Mouse (Mus musculus): ENCODE data around the gene Kif6.
A peak's percentile ranks its signal among the peaks of the same experiment; 100 is the strongest.

Gene Kif6

DNA sequence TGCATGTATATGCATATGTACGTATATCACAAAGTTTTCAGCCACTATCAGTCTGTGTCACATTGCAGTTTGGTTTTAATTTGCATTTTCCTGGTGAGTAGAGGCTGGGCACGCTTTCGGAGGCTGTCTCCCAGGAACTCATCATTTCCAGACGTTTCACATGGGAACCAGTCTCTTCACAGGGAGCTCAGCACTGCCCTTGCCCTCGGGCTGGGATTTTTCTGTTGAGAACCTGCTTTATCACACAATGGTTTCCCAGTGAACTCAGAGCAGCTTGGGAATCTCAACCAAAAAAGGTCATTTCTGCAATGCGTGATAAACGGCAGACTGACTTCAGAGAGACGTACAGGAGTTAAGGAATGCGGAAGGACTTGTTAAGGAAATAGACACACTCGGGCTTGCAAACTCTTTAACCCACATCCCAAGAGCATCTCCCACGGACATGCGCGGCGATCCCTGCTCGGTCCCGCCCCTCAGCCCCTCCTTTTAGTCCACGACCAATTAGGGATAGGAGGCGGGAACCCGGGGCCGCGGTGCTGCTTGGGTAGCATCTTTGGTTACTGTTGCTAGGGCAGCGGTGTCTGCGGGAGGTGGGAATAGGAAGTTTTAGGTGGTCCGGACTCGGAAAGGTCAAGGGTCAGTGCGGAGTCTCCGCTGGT, at the start of gene Kif6:
Kif6 (plus strand) TSS at position 560 of the 659 bp plus-strand sequence.
- peak; percentile 59 to 77 for DNase-seq (ENCODE audit: low spot score in 2 of 2)

DNA sequence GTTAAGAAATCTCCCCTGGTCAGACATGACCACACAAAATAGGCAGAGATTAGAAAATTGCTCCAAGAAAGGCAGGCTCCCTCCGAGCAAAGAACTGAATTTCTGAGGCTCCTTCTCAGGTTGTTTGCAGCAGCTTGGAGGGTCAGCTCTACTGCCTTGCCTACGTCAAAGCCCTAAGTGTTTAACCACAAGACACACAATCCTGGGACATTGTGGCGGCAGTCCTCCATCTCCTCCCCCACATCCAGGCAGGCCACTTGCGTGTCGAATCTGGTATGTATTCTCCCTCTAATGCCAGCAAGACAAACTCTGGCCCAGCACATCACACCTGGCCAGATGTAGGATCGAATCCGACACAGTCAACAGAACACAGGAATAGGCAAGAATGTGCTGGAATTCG, 46.2 kb upstream of the Kif6 start:
- DNase-seq (ENCODE audit: low spot score in 2 of 2), result no peak

DNA sequence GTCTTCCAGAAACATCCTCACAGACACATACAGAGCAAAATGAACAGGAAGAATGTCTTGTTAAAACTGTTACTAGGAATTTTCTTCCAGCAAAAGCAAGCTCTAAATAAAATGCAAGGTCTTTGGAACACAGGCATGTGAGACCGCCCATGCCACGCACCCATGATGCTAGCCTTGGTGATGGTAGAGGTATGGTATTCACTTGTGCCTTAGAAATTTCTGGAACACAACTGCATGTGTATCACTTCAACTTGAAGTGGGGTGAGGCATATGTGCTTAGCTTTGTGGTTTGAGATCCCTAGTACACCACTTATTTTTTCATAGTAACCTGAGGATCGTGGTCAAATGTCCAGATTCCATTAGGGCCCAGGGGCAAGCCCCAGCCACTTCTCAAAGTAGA, 37.6 kb upstream of the Kif6 start:
- no peak for DNase-seq (ENCODE audit: low spot score in 2 of 2)

DNA sequence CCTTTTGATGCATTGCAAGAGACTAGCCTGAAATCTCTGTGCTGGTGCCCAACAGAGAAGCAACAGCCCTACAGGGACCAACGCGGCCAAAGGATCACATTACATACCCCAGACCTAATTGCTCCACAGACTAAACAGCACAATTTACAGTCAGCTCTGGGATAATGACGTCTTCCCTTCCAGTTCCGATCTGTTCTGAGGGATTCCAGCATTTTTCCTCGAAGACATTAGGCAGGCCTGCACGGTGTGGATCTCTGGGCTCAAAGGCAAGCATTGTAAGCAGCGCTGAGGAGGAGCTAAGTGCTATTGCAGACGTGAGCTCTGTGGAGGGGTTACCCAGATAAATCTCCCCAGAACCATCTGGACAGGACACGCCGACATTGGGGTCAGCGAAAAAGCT, 32.5 kb upstream of the Kif6 start:
- no peak for DNase-seq (ENCODE audit: low spot score in 2 of 2)

DNA sequence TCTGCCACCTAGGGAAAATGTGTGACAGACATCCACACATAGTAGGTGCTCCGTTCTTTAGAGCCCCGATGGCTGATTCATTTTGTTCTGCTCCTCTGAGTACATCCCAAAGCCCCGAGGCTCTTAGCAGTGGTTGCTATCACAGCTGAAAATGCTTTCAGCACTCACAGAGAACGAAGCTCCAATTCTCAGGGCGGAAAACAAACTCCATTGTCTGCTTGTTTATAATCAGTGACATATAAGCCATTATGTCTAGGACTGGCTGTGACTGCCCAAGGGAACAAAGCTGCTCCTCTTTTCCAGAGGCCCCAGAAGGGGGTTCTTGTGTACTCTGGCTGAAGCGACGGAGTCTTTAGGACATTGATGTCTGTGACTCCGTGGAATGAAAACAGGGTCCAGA, 24.9 kb upstream of the Kif6 start:
- no peak for DNase-seq (ENCODE audit: low spot score in 2 of 2)

DNA sequence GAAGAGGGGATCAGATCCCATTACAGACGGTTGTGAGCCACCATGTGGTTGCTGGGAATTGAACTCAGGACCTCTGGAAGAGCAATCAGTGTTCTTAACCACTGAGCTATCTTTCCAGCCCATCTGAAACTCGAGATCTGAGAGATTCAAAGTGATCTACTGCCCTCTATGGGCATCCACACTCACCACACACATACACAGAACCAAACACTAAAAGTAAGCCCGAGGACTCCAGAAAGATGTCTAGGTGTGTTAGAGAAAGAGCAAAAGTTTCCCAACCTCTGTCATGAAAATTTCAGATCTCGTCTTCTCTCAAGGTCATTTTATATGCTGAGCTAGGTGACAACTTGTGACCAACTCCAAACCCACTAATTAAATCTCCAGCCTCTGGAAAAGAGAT, 9.5 kb upstream of the Kif6 start:
- no peak for DNase-seq (ENCODE audit: low spot score in 2 of 2)

DNA sequence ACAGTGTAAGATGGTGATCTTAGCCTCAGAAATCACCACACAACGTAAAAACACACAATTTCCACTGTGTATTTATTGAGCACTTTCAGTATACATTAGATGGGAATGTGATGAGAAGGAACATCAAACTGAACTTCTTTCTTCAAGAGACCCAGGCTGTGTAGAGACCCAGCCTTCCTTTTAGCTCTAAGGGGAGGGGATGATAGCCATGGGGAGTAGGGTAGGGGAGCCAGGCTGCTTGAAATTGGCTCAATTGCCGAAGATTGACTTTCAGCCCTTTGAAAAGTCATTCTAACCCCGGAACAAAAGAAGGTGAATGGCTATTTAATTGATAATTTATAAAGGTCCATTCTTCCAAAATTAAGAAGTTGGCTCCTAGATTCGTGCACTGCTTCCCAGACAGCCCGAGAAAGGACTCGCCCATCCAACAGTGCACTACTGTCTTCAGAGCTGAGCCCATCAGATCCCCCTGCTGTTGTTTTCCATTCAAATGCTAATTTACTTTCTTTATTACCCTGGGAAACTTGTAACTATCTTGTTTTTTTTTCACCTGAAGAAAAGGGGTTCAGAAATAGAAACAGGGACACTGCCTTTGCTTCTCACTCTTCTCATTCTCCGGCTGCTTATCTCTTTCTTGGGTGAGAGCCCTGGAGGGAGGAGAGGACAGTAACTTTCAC, 7.4 kb upstream of the Kif6 start:
- no peak for DNase-seq (ENCODE audit: low spot score in 2 of 2)

DNA sequence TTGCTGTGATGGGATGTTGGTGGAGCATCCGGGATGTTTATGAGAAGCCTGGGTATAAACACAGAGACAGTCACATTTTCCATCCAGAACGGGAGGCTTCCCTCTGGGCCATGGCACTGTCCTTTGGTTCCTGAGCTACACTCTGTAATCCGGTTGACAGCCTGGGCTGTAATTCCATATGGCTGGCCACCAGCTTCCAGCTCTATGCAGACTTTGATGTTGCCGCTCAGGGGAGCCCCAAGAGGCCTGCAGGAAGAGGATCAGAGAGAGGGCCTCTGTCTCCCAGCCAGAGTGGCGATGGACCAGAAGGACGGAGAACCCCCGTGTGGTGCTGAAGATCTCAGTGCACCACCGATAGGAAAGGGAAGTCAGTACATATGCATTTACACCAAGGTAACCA, 4.6 kb upstream of the Kif6 start:
- DNase-seq (ENCODE audit: low spot score in 2 of 2), result no peak

DNA sequence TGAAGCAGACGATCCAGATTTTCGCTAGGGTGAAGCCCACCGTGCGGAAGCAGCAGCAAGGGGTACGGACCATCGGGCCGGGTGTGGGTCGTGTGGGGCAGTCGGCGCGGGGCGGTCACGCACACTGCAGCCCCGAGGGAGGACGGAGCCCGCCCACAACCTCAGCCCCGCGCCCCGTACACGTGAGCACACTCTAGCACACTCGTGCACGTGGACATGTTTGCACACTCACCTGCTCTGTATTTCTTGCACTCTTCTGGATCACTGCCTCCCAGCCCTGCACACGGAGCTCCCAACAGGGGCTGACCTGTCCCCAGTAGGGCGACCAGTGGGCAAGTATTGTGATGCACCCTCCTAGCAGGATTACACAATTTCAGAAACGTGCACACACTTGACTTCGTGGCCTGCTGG, 310 bp downstream of the Kif6 start:
- DNase-seq (ENCODE audit: low spot score in 2 of 2), result peak in 1 of 2 experiments; percentile 15

DNA sequence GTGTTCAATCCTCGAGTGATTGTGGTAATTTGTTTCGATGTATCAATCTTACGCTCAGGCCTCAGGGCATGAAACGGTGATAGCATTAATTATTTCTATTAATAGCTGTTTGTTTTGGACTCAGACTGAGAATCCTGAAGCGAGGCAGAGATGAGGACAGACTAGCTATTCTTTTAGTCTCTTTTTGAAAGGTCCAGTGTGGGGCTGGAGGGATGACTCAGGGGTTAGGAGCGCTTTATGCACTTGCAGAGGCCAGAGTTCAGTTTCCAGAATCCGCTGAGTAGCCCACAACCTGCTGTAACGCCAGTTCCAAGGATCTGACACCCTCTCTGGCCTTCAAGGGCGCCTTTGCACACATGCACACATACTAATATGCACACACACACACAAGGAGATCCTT, 9.6 kb downstream of the Kif6 start:
- no peak for DNase-seq (ENCODE audit: low spot score in 2 of 2)

DNA sequence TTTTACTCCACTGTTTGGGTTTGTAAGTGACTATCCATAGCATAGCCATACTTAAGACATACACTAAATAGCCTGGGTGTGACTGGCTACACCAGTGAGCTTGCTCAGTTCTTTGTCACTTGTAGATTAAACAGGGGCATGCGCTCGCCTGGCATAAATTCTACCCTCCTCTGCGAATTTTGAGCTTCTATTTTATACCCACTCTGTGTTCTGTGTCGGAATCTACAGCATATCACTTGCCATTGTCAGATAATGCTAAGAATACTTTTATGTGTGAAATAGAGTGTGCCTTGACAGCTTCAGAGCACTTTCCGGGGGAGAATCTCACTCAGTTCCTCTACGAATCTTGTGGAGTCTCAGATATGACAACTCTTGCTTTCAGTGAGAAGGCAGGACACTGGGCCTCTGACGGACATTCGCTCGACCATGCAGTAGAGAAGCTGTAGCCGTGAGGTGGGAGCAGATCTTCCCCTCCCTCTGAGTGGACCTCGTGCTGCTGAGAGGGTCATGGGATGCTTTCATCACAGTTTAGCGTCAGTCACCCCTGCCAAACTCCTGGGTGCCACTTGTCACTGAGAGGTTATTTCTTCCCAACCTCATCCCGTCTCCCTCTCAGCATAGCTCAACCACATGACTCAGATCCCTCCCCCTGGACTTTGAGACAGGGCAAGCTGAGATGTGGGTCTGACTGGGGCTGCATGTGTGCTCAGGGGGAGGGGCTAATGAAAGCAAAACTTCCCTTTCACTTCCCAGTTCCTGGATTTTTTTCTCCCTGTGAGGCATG, 12.3 kb downstream of the Kif6 start:
- no peak for DNase-seq (ENCODE audit: low spot score in 2 of 2)

DNA sequence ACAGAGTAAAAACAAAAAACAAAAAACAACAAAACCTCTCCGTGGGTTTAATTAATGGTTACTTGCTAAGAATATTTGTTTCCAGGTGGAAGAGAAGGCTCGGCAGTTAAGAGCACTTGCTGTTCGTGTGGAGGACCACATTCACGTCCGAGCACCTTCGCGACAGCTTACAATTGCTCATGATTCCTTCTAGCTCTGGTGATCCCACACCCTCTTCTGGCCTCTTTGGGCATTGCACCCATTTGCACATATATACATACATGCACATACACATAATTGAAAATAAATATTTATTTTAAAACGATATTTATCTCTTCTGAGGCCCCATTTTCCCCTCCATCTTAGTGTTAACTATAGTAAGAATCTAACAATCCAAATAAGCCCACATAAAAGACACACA, 13.9 kb downstream of the Kif6 start:
- no peak for DNase-seq (ENCODE audit: low spot score in 2 of 2)

DNA sequence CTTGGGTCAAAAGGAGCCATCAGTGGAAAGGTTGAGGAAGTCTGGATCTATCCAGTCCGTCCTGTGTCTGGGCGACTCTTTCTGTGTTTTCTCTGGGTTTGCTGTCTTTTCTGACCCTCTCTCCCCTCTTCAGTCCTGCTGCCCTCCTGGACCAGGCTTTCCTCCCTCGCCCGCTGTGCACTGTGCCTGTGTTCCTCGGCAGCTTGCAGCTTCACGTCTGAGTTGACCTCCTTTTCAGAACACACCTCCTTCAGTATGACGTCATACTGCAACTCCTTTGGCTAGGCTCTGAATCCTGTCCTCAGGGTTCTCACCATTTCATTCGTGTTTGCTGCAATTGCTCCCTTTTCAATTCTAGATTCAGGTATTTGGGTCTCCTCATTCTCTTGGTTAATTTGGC, 18.1 kb downstream of the Kif6 start:
- DNase-seq (ENCODE audit: low spot score in 2 of 2), result no peak

DNA sequence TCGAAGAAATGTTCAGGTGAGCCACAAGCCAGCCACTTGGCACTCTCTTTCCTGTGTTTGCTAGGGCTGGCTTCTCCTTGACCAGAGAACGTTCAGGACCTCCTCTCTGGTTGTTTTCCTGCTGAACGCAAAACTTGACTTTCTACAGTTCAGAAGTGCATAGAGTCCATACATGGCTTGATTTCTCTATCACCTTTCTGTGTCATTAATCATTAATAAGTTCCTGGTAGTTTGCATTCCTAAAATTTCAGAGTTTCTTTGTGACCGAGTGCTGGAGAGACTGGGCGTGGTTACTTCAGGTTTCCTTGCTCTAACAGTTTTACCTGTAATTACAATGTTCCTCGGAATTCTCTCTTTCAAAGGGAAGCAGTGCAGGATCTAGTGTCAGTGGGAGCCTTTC, 27.0 kb downstream of the Kif6 start:
- no peak for DNase-seq (ENCODE audit: low spot score in 2 of 2)

DNA sequence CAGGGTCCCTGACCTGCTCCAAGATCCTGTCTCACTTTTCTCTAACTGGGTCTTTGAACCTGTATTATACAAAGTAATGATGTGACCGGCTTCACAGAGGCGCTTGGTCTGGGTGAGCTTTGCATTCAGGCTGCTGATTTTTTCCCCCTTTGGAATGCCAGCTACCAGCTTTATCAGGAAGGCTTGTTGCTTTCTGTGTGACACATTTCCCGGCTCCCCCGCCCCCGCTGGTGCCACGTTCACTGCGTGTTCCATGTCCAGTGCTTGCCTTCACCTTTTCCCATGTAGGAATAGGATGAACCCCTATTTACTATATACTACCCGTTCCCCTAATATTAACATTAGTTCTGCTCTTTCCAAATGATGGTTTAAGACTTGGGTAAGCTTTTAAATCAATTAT, 27.4 kb downstream of the Kif6 start:
- no peak for DNase-seq (ENCODE audit: low spot score in 2 of 2)

DNA sequence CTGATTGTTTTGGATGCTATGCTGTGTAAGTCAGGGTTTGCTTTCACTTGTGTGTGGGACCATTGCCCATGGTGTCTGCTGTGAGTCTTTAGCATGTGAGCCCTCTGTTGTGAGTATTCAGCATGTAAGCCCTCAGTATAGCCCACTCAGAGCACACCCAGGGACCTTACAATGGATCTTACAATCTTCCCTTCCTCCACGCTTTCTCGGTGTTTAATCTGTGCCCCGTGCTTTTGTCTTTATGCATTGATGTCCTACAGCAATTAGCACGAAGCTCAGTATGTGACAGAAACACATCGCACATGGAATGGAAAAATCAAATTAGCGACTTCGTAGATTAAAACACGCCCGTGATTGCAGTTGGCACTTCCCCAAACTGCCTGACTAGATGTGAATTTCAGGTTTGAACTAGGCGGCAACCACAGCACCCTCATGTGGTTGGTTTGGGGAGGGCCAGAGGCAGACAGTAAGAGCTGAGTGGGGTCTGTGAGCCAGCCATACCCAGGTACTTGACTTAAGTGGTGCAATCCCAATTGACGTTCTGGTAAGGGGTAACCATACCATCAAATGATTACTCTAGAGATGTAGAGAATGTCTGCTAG, 28.1 kb downstream of the Kif6 start:
- DNase-seq (ENCODE audit: low spot score in 2 of 2), result no peak

DNA sequence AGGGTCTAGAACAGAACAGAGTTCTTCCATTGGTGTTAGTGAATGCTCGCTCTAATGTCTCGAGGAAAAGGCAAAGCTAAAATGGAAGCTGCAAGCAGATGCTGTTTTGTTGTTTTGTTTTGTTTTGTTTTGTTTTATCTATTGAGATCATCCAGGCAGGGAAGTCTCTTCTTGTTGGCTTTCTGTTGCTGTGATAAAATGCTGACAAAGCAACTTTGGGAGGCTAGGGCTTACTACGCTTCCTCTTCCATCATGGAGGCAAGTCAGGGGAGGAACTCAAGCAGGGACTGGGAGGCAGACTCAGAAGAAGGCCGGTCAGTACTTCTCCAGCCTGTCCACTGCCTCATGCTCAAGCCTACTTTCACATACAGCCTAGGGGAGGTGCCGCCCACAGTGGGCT, 31.3 kb downstream of the Kif6 start:
- no peak for DNase-seq (ENCODE audit: low spot score in 2 of 2)

DNA sequence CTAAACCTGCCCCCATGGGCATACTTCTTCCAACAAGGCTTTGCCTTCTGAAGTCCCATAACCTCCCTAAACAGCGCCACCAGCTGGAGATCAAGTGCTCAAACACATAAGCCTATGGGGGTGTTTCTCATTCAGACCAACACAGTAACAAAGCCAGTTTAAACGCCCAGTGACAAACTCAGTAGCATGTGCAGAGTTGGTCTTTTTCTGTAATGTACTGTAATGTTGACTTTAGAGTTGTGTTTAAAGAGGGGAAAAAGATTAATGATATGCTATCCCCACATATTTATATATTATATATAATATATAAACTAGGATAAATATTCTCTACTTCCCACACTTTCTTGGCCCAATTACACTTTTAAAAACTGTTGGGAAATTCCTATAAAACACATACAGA, 34.0 kb downstream of the Kif6 start:
- no peak for DNase-seq (ENCODE audit: low spot score in 2 of 2)

DNA sequence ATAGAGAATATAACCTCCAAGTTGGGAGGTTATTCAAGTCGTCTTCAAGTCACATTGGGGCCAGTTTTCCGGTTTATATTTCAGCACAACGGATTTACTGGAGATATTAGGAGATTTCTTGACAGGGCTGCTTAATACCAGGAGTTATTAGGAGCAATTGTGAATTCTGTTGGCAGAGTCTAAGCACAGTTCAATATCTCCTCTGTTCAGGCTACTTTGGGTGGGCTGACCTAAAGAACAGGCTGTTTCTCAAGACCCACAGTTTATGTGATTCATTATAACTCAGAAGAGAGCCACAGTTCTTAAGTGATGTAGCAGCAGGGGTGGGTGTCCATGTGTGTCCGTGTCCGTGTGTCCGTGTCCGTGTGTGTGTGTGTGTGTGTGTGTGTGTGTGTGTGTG, 34.5 kb downstream of the Kif6 start:
- DNase-seq (ENCODE audit: low spot score in 2 of 2), result no peak

DNA sequence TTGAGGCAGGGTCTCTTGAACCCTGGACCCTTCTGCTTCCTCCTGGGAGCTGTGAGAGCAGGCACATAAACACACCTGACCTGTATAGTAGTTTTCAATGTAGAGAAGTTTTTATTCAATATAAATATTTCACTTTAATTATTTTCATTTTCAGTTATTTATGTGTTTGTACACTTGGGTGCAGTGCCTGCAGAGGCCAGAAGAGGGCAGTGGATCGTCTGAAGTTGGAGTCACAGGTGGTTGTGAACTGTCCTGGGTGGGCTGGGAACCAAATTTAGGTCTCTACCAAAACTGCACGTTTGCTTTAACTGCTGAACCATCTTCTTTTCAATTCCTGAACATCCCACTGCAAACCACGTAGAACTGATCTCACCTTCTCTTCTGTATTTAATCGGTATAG, 35.4 kb downstream of the Kif6 start:
- DNase-seq (ENCODE audit: low spot score in 2 of 2), result no peak

DNA sequence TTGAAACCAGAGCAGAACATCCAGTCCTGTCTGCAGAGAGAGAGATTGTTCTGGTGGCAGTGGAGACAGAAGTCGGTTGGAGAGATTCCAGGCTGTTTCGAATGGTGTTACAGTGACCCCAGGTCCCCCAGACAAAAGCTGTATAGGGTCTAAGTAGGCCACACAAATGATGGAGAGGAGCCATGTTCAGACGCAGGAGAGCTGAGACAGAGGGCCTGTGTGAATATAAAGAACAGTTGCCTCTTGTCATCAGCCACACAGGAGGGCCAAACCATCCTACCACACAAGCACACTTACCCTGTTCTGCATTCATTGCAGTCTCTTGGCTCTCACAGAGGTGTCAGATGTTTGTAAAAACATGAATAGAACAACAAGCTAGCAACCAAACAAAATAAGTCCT, 37.4 kb downstream of the Kif6 start:
- DNase-seq (ENCODE audit: low spot score in 2 of 2), result no peak

DNA sequence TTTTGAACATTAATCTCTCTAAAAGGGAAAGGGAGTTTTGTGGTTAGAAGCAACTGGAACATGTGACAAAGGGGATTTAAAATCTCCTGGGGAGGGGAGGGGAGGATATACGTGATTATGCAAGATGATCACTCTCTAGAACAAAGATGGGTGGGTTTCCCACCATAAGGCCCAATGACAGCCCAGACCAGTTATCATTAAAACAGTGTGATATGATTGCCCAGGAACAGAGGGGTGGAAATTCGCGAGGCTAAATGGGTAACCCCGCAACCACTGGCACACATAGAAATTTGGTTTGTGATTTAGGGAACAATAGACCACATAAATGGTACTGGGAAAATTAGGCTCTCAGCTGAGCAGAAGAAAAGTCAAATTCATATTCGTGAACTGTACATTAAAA, 37.9 kb downstream of the Kif6 start:
- no peak for DNase-seq (ENCODE audit: low spot score in 2 of 2)

DNA sequence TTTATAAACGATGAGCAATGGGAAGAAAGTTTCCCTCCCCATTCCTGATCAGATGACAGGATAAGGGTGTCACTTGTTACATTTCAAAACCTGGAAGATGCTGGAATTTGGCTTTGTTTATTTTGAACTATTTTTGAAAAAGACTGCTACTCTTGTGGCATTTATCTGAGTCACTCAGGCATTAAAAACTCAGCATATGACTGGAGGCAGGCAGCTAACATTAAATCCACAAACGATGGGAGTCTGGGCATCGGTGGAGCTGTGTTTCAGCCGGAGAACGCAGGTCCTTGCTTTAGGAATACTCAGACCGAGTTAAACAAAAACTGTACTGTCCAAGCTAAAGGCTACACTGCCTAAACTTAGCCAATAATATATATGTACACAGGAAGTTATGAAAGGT, 46.7 kb downstream of the Kif6 start:
- no peak for DNase-seq (ENCODE audit: low spot score in 2 of 2)
